Mouse (Mus musculus) small intestine, adult 2 months (tissue): ENCODE measurements around the gene Gm7102. TPM values are rescaled to one million over a fixed set of nuclear protein-coding genes. Genes with fewer than 3 reads are reported as not detected.
"Not testable (repeated sequence)": the region's sequence is repeated elsewhere in the genome, so short reads cannot be mapped to it uniquely, and the experiment has no call there.

Source experiments
- H3K27ac ChIP-seq: fragments of 200-500 bp; 2 replicates; pipeline ENCODE4 v1.5.1; 2012; ENCODE audit warnings: low read depth, low read length, control low read depth, inconsistent platforms; ENCODE audit not compliant: insufficient read depth
- H3K27me3 ChIP-seq: fragments of 200-500 bp; 2 replicates; pipeline ENCODE4 v1.6.1; 2012; ENCODE audit warnings: mild to moderate bottlenecking, moderate library complexity, low read length, inconsistent platforms; ENCODE audit not compliant: control insufficient read depth, insufficient read depth
- H3K36me3 ChIP-seq: fragments of 200-500 bp; 2 replicates; pipeline ENCODE4 v1.6.1; 2012; ENCODE audit warnings: mild to moderate bottlenecking, low read length, control low read depth, inconsistent platforms; ENCODE audit not compliant: control insufficient read depth, insufficient read depth
- H3K4me1 ChIP-seq: fragments of 200-500 bp; 2 replicates; pipeline ENCODE4 v1.6.1; 2012; ENCODE audit warnings: low read length, inconsistent platforms, mixed read lengths; ENCODE audit not compliant: control insufficient read depth, insufficient read depth, insufficient read length
- H3K4me3 ChIP-seq: fragments of 200-500 bp; 2 replicates; pipeline ENCODE4 v1.5.1; 2012; ENCODE audit warnings: low read depth, mild to moderate bottlenecking, control low read depth, inconsistent platforms, low read length, moderate library complexity
- CTCF ChIP-seq: fragments of 200-500 bp; IDR thresholded peaks from 2 replicates; pipeline ENCODE4 v1.5.1; 2012; ENCODE audit warnings: low read depth, mild to moderate bottlenecking, control low read depth, inconsistent platforms, low read length, moderate library complexity, mixed read lengths; ENCODE audit not compliant: insufficient replicate concordance, insufficient read length; ENCODE audit errors: extremely low read depth
- POLR2A ChIP-seq: fragments of 200-500 bp; IDR thresholded peaks from 2 replicates; pipeline ENCODE4 v1.6.1; 2012; ENCODE audit warnings: low read depth, mild to moderate bottlenecking, control low read depth, inconsistent platforms, low read length, moderate library complexity
- WGBS: fragments of 180-500 bp; shearing (Covaris S2); methylation state at CpG from one replicate; pipeline ENCODE4 v1.1.7; 2018; 5-methylcytosine and 5-hydroxymethylcytosine counted together
- polyA plus RNA-seq: library from polyadenylated mRNA; depleted of rRNA; stranded (reverse); fragments of >200 nt; gene quantifications from 2 replicates; pipeline ENCODE4 v1.2.3, GENCODE M21; 2012; rRNA removed

Gm7102 gene
- not detected in 2 replicates for polyA plus RNA-seq

GRCm38 (mm10) chr19:61175756-61176324 lies at the start of gene Gm7102:
Gene Gm7102 (minus strand): TSS chr19:61176309.
- Histone ChIP-seq H3K4me1 (no peaks in the 10 kb centered on the region), H3K27ac (no peak within 1 kb of the TSS), H3K4me3 (no peak within 1 kb of the TSS), H3K36me3 (no peaks in the 10 kb centered on the region), H3K27me3 (no peaks in the 10 kb centered on the region)
- no peak for TF ChIP-seq CTCF
- TF ChIP-seq POLR2A: no peak
- WGBS: 59% methylated on average over 39 of the region's 39 CpGs

- TF ChIP-seq POLR2A (no peak), CTCF (no peak)
- 48% methylated on average over 53 of the region's 53 CpGs for WGBS
- no peaks in the 10 kb centered on the region for H3K27me3 ChIP-seq
- no peaks in the 10 kb centered on the region for H3K36me3 ChIP-seq
- peaks cover 11% of the 10 kb centered on the region for H3K4me1 ChIP-seq
- peak overlapping the region; percentile 68 for H3K4me3 ChIP-seq
- no peak overlapping the region for H3K27ac ChIP-seq
Observed at GRCm38 (mm10) chr19:61224678-61225525, 48.8 kb upstream of the Gm7102 start.

GRCm38 (mm10) chr19:61223706-61224328 lies 47.7 kb upstream of the Gm7102 start:
- Histone ChIP-seq H3K27me3 (no peaks in the 10 kb centered on the region), H3K4me1 (peaks cover 11% of the 10 kb centered on the region), H3K27ac (no peak overlapping the region), H3K36me3 (no peaks in the 10 kb centered on the region), H3K4me3 (no peak overlapping the region)
- TF ChIP-seq POLR2A (no peak), CTCF (no peak)
- 80% methylated on average over 6 of the region's 6 CpGs for WGBS

- not testable (repeated sequence) for H3K27me3 ChIP-seq, H3K4me3 ChIP-seq, H3K4me1 ChIP-seq, H3K27ac ChIP-seq, H3K36me3 ChIP-seq
- WGBS: 71% methylated on average over 6 of the region's 6 CpGs
Observed at GRCm38 (mm10) chr19:61207506-61207905, 31.4 kb upstream of the Gm7102 start.

GRCm38 (mm10) chr19:61199836-61200235 lies 23.7 kb upstream of the Gm7102 start:
- 14% methylated on average over 10 of the region's 10 CpGs for WGBS

GRCm38 (mm10) chr19:61199316-61199715 lies 23.2 kb upstream of the Gm7102 start:
- 14% methylated on average over 13 of the region's 13 CpGs for WGBS
- H3K27ac ChIP-seq: no peak overlapping the region
- H3K4me3 ChIP-seq: no peak overlapping the region
- H3K36me3 ChIP-seq: no peaks in the 10 kb centered on the region
- no peak for TF ChIP-seq CTCF
- no peak for TF ChIP-seq POLR2A
- H3K4me1 ChIP-seq: no peaks in the 10 kb centered on the region
- no peaks in the 10 kb centered on the region for H3K27me3 ChIP-seq

More at GRCm38 (mm10) chr19:61199836-61200235, 23.7 kb upstream of the Gm7102 start:
- no peak overlapping the region for H3K4me3 ChIP-seq
- no peaks in the 10 kb centered on the region for H3K36me3 ChIP-seq
- TF ChIP-seq CTCF (no peak), POLR2A (no peak)
- no peak overlapping the region for H3K27ac ChIP-seq
- H3K4me1 ChIP-seq: no peaks in the 10 kb centered on the region
- H3K27me3 ChIP-seq: no peaks in the 10 kb centered on the region

- H3K27ac ChIP-seq, H3K27me3 ChIP-seq, H3K4me3 ChIP-seq, H3K4me1 ChIP-seq, H3K36me3 ChIP-seq: not testable (repeated sequence)
- WGBS: 89% methylated on average over 2 of the region's 2 CpGs
Observed at GRCm38 (mm10) chr19:61183590-61183989, 7.5 kb upstream of the Gm7102 start, which contains the start of gene Gm6020. Gene Gm6020 (plus strand): TSS chr19:61183890.
